Mouse (Mus musculus) liver, embryonic 11.5 days (tissue): ENCODE measurements at regions not wholly inside any gene's neighbourhood (a gene's known extent, or its start where the extent isn't known, plus 50 kb on each side); places are given as distances from the start of the nearest gene placed in this dataset.

Experiments
- ATAC-seq: fragments of 200-750 bp; cut with Nextera tagmentation; replicated peaks from 2 replicates; pipeline ENCODE4 v1.8.0; 2017; ENCODE audit warnings: moderate number of reproducible peaks, mild to moderate bottlenecking, moderate TSS enrichment, moderate library complexity; ENCODE audit not compliant: low FRiP score
- DNase-seq: peaks from one replicate; pipeline ENCODE4 v3.0.0-alpha.2; 2017; ENCODE audit warnings: low spot score
- H3K27ac ChIP-seq: fragments of 300-500 bp; sonication (generic); 2 replicates; pipeline ENCODE4 v1.5.1; 2014; ENCODE audit warnings: mild to moderate bottlenecking, low read depth, low read length, control low read depth
- H3K27me3 ChIP-seq: fragments of 300-500 bp; sonication (generic); replicated peaks from 2 replicates; pipeline ENCODE4 v1.6.1; 2014; ENCODE audit warnings: low read length, mixed read lengths; ENCODE audit not compliant: control insufficient read depth, insufficient read depth
- H3K36me3 ChIP-seq: fragments of 300-500 bp; sonication (generic); 2 replicates; pipeline ENCODE4 v1.6.1; 2014; ENCODE audit warnings: mild to moderate bottlenecking, low read length, moderate library complexity, mixed read lengths; ENCODE audit not compliant: control insufficient read depth, insufficient read depth
- H3K4me1 ChIP-seq: fragments of 300-500 bp; sonication (generic); replicated peaks from 2 replicates; pipeline ENCODE4 v1.6.1; 2014; ENCODE audit warnings: low read length, mixed read lengths; ENCODE audit not compliant: control insufficient read depth, insufficient read depth
- H3K4me2 ChIP-seq: fragments of 300-500 bp; sonication (generic); 2 replicates; pipeline ENCODE4 v1.6.1; 2014; ENCODE audit warnings: mild to moderate bottlenecking, control low read depth, moderate library complexity
- H3K4me3 ChIP-seq: fragments of 300-500 bp; sonication (generic); 2 replicates; pipeline ENCODE4 v1.5.1; 2014; ENCODE audit warnings: low read depth, low read length, control low read depth
- H3K9ac ChIP-seq: fragments of 300-500 bp; sonication (generic); 2 replicates; pipeline ENCODE4 v1.6.1; 2014; ENCODE audit warnings: low read depth, low read length, control low read depth
- H3K9me3 ChIP-seq: fragments of 300-500 bp; sonication (generic); 2 replicates; pipeline ENCODE4 v1.6.1; 2016; ENCODE audit warnings: low read length, inconsistent platforms, mixed read lengths; ENCODE audit not compliant: control insufficient read depth
- WGBS: fragments of 180-500 bp; shearing (Covaris S2); extraction: QIAGEN DNeasy Blood & Tissue Kit; methylation state at CpG from one replicate; pipeline ENCODE4 v1.1.7; 2014; 5-methylcytosine and 5-hydroxymethylcytosine counted together

- no peaks in the 10 kb centered on the region for H3K9me3 ChIP-seq
- DNase-seq: no peak
- no peak overlapping the region for H3K4me2 ChIP-seq
- H3K27ac ChIP-seq: no peak overlapping the region
- no peaks in the 10 kb centered on the region for H3K36me3 ChIP-seq
- no peaks in the 10 kb centered on the region for H3K27me3 ChIP-seq
- no peak overlapping the region for H3K4me3 ChIP-seq
- no peak for ATAC-seq
- WGBS: 92% methylated on average over 3 of the region's 3 CpGs
- H3K9ac ChIP-seq: no peak overlapping the region
- H3K4me1 ChIP-seq: no peaks in the 10 kb centered on the region
These were observed 161.7 kb upstream of the Olig3 start for GRCm38 (mm10) chr10:19194646-19195045.

GRCm38 (mm10) chr10:19192971-19193758 lies 163.2 kb upstream of the Olig3 start:
- 75% methylated on average over 5 of the region's 5 CpGs for WGBS
- no peak for ATAC-seq

GRCm38 (mm10) chr10:19192221-19192620 lies 164.1 kb upstream of the Olig3 start:
- no peak; the same call in 1 of the 2 replicates for ATAC-seq
- WGBS: 15% methylated on average over 1 of the region's 1 CpGs
- Histone ChIP-seq H3K36me3 (no peaks in the 10 kb centered on the region), H3K27me3 (no peaks in the 10 kb centered on the region; the same call in 1 of the 2 replicates), H3K9ac (no peak overlapping the region), H3K9me3 (no peaks in the 10 kb centered on the region), H3K4me1 (no peaks in the 10 kb centered on the region), H3K4me3 (no peak overlapping the region), H3K27ac (no peak overlapping the region), H3K4me2 (no peak overlapping the region)
- DNase-seq: no peak

More at GRCm38 (mm10) chr10:19192971-19193758, 163.2 kb upstream of the Olig3 start:
- Histone ChIP-seq H3K9ac (no peak overlapping the region), H3K4me3 (no peak overlapping the region), H3K27ac (no peak overlapping the region), H3K9me3 (no peaks in the 10 kb centered on the region), H3K4me2 (no peak overlapping the region), H3K27me3 (no peaks in the 10 kb centered on the region; the same call in 1 of the 2 replicates), H3K4me1 (no peaks in the 10 kb centered on the region), H3K36me3 (no peaks in the 10 kb centered on the region)
- DNase-seq: no peak

- peak overlapping the region; percentile 46 for H3K4me2 ChIP-seq
- no peak overlapping the region for H3K27ac ChIP-seq
- no peak overlapping the region for H3K4me3 ChIP-seq
- WGBS: 33% methylated on average over 13 of the region's 13 CpGs
- H3K9me3 ChIP-seq: no peaks in the 10 kb centered on the region
- DNase-seq (no peak), ATAC-seq (no peak)
- H3K9ac ChIP-seq: no peak overlapping the region
- H3K27me3 ChIP-seq: no peaks in the 10 kb centered on the region; the same call in 1 of the 2 replicates
- H3K36me3 ChIP-seq: no peaks in the 10 kb centered on the region
- no peaks in the 10 kb centered on the region for H3K4me1 ChIP-seq
These were observed 168.1 kb upstream of the Olig3 start for GRCm38 (mm10) chr10:19188082-19188742.

- Histone ChIP-seq H3K4me2 (no peak overlapping the region), H3K36me3 (no peaks in the 10 kb centered on the region), H3K9me3 (no peaks in the 10 kb centered on the region), H3K9ac (no peak overlapping the region), H3K4me3 (no peak overlapping the region), H3K27ac (no peak overlapping the region), H3K27me3 (no peaks in the 10 kb centered on the region; the same call in 1 of the 2 replicates), H3K4me1 (no peaks in the 10 kb centered on the region)
- ATAC-seq: no peak
- no peak for DNase-seq
- WGBS: 57% methylated on average over 4 of the region's 4 CpGs
These were observed 168.6 kb upstream of the Olig3 start for GRCm38 (mm10) chr10:19187716-19188081.

GRCm38 (mm10) chr10:19187084-19187615 lies 169.2 kb upstream of the Olig3 start:
- H3K27me3 ChIP-seq: no peaks in the 10 kb centered on the region; the same call in 1 of the 2 replicates
- WGBS: 80% methylated on average over 2 of the region's 2 CpGs
- H3K27ac ChIP-seq: no peak overlapping the region
- no peaks in the 10 kb centered on the region for H3K4me1 ChIP-seq
- no peak overlapping the region for H3K9ac ChIP-seq
- no peaks in the 10 kb centered on the region for H3K36me3 ChIP-seq
- H3K9me3 ChIP-seq: no peaks in the 10 kb centered on the region
- no peak overlapping the region for H3K4me2 ChIP-seq
- DNase-seq: no peak
- no peak for ATAC-seq
- H3K4me3 ChIP-seq: no peak overlapping the region

- peak overlapping the region; percentile 36 for H3K4me3 ChIP-seq
- H3K27ac ChIP-seq: no peak overlapping the region
- no peaks in the 10 kb centered on the region for H3K4me1 ChIP-seq
- WGBS: 13% methylated on average over 18 of the region's 18 CpGs
- H3K9ac ChIP-seq: peak overlapping the region; percentile 22; the same call in 1 of the 2 replicates
- no peaks in the 10 kb centered on the region for H3K9me3 ChIP-seq
- H3K4me2 ChIP-seq: peak overlapping the region; percentile 61
- ATAC-seq (0 out of 2 replicates have a peak, but pooled peaks have one; percentile 47), DNase-seq (peak; percentile 43)
- H3K36me3 ChIP-seq: no peaks in the 10 kb centered on the region
- H3K27me3 ChIP-seq: no peaks in the 10 kb centered on the region; the same call in 1 of the 2 replicates
These were observed 170.3 kb upstream of the Olig3 start for GRCm38 (mm10) chr10:19185790-19186581.

GRCm38 (mm10) chr10:19184886-19185285 lies 169.4 kb upstream of the Tnfaip3 start:
- DNase-seq: no peak
- H3K9ac ChIP-seq: no peak overlapping the region
- no peaks in the 10 kb centered on the region for H3K9me3 ChIP-seq
- no peak overlapping the region for H3K4me2 ChIP-seq
- no peak overlapping the region for H3K27ac ChIP-seq
- no peaks in the 10 kb centered on the region for H3K4me1 ChIP-seq
- no peaks in the 10 kb centered on the region for H3K36me3 ChIP-seq
- no peaks in the 10 kb centered on the region; the same call in 1 of the 2 replicates for H3K27me3 ChIP-seq
- no peak for ATAC-seq
- no peak overlapping the region for H3K4me3 ChIP-seq
- 88% methylated on average over 7 of the region's 7 CpGs for WGBS
